Mouse (Mus musculus) Patski (cell line): Measurements from ENCODE around the gene Tmem182. TPM values are rescaled to one million over a fixed set of nuclear protein-coding genes. Genes with fewer than 3 reads are reported as not detected.
A peak's percentile ranks its signal among the peaks of the same experiment; 100 is the strongest.

Experiments used
- ATAC-seq: fragments of 100-300 bp; one replicate; pipeline ENCODE4 v1.8.0; 2021
- CTCF ChIA-PET: fragments of 350-600 bp; sonication (Branson Sonifier 250); formaldehyde crosslinking; loops from one replicate; lab custom pipeline; 2022; ENCODE audit warnings: inconsistent platforms; lab: Charles Lee
- POLR2A ChIA-PET: fragments of 350-600 bp; sonication (Branson Sonifier 250); formaldehyde crosslinking; loops from one replicate; lab custom pipeline; 2022; ENCODE audit warnings: antibody characterized with exemption, inconsistent platforms; lab: Charles Lee
- DNase-seq: peaks from one replicate; pipeline ENCODE4 v3.0.0-alpha.2; 2011; ENCODE audit warnings: low read depth, low spot score
- H3K27me3 ChIP-seq: fragments of 371-371 bp; one replicate; pipeline ENCODE4 v1.5.1; 2021
- CTCF ChIP-seq: fragments of 100-300 bp; IDR thresholded peaks from one replicate; pipeline ENCODE4 v1.5.1; 2021
- in situ Hi-C: fragments of 300-500 bp; cut with MboI; formaldehyde crosslinking; loops from 3 replicates; pipeline ENCODE4 v1.11.1; 2018; ENCODE audit warnings: low pct_unique_long_range_greater_than_20kb, mixed read lengths
- polyA plus RNA-seq: library from polyadenylated mRNA; unstranded; gene quantifications from one replicate; pipeline ENCODE4 v1.2.3, GENCODE M21; 2021

The Tmem182 gene
- polyA plus RNA-seq, 1 experiment from 2014 or later, result not detected

DNA sequence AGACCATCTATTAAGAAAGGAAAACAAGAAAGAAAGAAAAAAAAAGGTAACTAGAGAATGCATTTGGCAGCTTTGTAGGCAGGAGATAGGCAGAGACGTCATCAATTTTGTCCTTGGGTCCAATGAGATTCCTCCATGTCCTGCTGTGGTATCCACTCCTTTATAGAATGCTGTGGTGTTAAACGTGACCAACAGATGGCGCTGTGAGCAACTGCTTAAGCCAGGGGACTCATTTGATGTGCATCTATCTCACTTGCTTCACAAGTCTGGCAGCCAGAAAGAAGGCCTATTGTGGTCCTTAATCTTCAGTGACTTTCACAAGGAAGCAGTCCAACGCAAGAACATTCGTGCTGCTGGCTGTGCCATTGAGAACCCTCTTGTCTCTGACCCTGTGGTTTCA lies 8.1 kb upstream of the Tmem182 start:
- POLR2A ChIA-PET, result no interaction called here

DNA sequence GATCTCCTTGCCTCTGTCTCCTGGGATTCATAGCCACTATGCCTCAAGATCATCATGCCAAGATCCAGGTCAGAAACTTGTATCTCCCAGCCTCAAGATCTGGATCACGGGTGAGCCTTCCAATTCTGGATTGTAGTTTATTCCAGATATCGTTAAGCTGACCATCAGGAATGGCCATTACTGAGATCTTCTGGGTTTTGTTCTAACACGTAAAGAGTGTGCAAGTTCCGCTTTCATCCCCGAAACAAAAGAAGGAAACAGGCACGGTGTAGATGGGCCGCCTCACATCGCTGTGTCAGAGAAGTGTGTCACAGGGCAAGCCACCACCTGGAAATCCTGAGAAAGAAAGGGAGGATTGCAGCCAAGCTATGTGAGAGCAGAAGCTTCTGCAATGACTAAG lies 6.3 kb upstream of the Tmem182 start:
- ATAC-seq, result no peak
- POLR2A ChIA-PET, result no interaction called here
- CTCF ChIA-PET, result no interaction called here
- in situ Hi-C loops, result loop anchor here (5.0 kb wide), 1 partner anchor 43 kb away; no protein-coding TSS in a partner anchor
- peaks cover 5% of the 10 kb centered on the region for H3K27me3 ChIP-seq
- no peak for TF ChIP-seq CTCF
- DNase-seq, result no peak

More for the DNA sequence above, 8.1 kb upstream of the Tmem182 start:
- ATAC-seq, result peak; percentile 76
- peaks cover 5% of the 10 kb centered on the region for H3K27me3 ChIP-seq
- peak; percentile 88 for TF ChIP-seq CTCF
- in situ Hi-C loops, result loop anchor here (5.0 kb wide), 1 partner anchor 45 kb away; no protein-coding TSS in a partner anchor
- CTCF ChIA-PET, result interaction anchor here (0.7 to 0.9 kb wide), 2 partner anchors 9 to 16 kb away, joined by 3 read pairs; no protein-coding TSS in a partner anchor
- DNase-seq, result peak; percentile 20

DNA sequence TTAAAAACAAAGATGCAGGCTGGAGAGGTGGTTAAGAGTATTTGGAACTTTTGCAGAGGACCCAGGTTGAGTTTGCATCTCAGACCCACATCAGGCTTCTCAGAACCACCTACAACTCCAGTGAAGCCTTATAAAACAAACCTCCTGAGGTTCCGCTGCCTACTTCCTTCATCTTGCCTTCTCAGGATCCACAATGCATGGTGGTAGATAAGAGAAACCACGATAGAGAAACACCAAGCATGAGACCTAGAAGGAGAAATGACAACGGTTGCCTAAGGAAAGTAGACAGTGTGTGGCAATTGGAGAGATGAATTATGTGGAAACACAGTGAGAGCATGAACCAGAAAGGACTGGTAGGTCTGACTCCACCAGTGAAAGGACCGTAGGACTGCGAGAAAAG lies 4.5 kb upstream of the Tmem182 start:
- no peak for ATAC-seq
- in situ Hi-C loops, result no loop called here
- ChIA-PET POLR2A (no interaction called here), CTCF (interaction anchor here (1.2 kb wide), 1 partner anchor 43 kb away, joined by 3 read pairs; no protein-coding TSS in a partner anchor)
- no peak for TF ChIP-seq CTCF
- peaks cover 15% of the 10 kb centered on the region for H3K27me3 ChIP-seq
- DNase-seq, result no peak

DNA sequence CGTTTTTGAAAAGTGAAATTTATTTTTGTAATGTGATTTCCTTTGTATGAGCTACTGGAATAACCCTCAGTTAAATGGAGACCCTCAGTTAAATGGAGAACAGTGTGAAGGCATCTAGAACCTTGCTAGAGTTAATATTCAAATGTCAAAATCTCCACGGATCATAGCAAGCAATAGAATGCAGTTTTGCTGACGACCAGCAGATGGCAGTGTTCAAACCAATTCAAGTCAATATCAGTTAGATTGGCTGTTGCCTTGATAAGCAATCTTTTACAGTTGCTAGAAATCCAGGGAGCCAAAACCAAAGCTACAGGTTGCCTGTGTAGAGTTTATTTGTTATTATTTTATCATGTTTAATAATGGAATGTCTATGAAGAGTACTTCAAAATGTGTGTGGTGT lies 2.6 kb upstream of the Tmem182 start:
- ATAC-seq (no peak), DNase-seq (peak; percentile 0)
- H3K27me3 ChIP-seq, result peaks cover 29% of the 10 kb centered on the region
- in situ Hi-C loops, result no loop called here
- peak; percentile 69 for TF ChIP-seq CTCF
- POLR2A ChIA-PET, result no interaction called here
- CTCF ChIA-PET, result interaction anchor here (0.7 to 1.7 kb wide), 12 partner anchors 10 to 44 kb away, joined by 3 to 10 read pairs (median 4); no protein-coding TSS in a partner anchor

DNA sequence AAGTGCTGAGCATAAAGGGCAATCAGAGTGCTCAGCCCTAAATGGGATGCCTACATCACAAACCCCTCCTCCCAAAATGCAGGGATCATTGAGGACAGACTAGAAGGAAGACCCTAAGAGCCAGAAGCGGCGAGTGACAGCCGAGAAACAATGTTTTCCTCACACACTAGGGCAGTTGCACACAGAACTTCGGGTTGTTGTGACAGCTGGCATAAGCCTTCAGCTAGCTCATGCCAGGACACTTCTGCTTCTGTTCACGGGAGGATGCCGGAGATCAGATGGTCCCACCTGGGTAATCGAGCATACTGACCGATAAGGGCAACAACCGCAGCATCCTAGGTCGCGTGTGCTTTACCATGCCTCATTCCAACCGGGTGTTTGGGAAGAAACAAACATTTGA lies 1.3 kb upstream of the Tmem182 start:
- in situ Hi-C loops, result no loop called here
- ATAC-seq, result no peak
- no peak for DNase-seq
- POLR2A ChIA-PET, result no interaction called here
- no peak for TF ChIP-seq CTCF
- CTCF ChIA-PET, result no interaction called here
- H3K27me3 ChIP-seq, result peaks cover 33% of the 10 kb centered on the region

DNA sequence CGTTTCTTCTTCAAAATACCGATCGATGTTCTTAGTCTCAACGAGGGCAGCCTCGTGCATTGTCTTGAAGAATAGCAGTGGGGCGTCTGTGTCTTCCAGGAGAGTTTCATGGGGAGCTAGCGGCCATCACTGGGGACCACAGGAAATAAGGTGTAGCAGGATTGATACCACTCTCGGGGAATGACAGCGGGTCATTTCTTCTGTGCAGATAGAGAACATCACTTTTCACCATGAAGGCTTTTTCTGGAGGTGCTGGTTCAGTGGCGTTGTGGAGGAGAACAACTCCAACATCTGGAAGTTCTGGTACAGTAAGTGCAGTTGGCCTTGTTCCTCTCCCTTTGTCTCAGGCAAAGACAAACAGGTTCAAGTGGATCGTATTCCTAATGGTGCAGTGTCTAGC lies 490 bp downstream of the Tmem182 start:
- no peak for DNase-seq
- POLR2A ChIA-PET, result no interaction called here
- peaks cover 29% of the 10 kb centered on the region for H3K27me3 ChIP-seq
- ATAC-seq, result no peak
- CTCF ChIA-PET, result no interaction called here
- no peak for TF ChIP-seq CTCF
- in situ Hi-C loops, result no loop called here

DNA sequence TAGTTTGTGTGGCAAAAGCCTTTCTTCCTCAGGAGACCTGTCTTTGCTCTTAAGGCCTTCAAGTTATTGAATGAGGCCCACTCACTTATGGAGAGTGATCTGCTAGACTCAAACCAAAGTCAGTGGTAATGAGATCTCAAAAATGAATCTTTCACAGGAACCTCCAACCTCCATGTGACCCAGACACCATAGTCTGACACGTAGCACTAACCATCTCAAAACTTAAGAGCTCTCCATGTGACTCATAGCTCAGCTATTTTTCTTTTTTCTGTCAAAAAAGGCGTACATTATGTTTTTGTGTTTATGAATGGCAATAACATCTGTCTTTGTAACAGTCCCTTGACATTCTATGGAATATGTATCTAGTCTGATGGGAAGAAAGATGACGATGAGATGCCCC lies 3.2 kb downstream of the Tmem182 start:
- ChIA-PET POLR2A (no interaction called here), CTCF (interaction anchor here (1.4 kb wide), 1 partner anchor 17 kb away, joined by 4 read pairs; no protein-coding TSS in a partner anchor)
- TF ChIP-seq CTCF, result no peak
- in situ Hi-C loops, result no loop called here
- DNase-seq, result no peak
- peaks cover 32% of the 10 kb centered on the region for H3K27me3 ChIP-seq
- ATAC-seq, result no peak

DNA sequence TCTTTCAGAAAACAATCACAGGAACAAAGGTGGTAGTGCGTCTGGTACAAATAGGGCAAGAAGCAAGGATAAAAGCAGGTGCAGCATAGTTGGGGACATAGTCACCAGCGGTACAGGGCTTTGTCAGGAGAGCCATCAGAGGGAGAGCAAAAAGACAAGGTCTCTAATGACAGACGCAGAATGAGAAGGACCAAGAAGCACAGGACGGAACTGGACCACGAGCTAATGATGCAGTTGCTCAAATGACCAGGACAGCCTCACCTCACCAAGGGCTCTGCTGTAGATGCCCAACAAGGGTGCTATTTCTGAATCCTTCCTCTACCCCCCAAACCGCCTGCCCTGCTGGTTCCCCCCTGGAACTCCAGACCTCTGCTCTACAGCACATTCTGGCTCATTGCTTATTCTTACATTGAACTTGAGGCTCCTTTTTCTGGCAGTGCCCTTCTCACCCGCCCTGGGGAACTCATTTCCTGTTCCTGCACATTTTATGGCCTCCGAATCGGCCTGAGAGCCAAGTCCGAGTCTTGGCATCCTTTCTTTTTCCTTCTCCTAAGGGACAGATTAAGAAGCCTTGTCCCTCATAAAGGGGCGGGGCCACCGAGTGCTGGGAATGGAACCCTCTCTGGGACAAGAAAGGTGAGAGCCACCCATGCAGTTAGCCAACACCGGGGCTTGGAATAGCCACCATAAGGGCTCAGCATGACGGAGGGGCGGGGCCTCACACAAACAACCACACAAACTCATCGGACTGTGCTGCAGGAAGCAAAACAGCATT lies 9.9 kb downstream of the Tmem182 start:
- POLR2A ChIA-PET, result no interaction called here
- DNase-seq, result no peak
- H3K27me3 ChIP-seq, result peaks cover 7% of the 10 kb centered on the region
- in situ Hi-C loops, result no loop called here
- TF ChIP-seq CTCF, result no peak
- no peak for ATAC-seq
- CTCF ChIA-PET, result no interaction called here

DNA sequence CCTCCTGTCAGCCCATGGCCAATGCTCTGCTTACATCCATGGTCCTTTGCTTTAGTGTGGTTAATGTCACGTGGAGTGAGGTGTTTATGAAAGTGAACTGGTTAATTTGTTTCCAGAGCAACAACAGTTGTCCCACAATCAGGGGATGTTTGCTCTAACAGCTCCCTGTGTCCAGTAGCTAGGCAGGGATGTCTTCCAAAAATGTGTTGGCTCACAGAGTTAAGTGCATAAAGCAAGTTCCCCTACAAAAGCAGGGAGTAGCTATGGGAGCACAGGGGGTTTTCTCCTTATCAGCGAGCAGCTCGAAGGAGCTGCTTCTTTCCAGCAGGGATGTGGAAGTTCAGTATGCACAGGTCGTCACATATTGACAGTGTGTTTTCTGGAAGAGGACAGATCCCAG lies 19.1 kb downstream of the Tmem182 start:
- no peak for ATAC-seq

DNA sequence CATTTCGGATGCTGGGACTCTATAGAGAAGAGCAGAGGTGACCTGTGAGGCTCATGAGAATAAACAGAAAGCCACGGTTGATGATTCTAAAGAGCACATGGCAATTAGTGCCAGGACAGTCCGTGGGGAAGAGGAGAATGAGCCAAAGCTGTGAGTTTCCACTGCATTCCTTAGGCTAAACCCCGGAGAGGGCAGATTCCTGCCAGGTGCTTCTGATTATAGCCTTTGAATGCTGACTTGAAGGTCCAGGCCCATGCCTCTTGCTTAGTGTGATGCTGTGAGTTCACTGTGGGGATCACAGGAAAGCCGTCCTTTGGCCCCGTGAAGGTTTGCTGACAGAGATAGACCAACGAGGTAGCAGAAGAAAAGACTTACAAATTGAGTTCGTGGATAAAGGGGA lies 19.5 kb downstream of the Tmem182 start:
- no peak for DNase-seq
- H3K27me3 ChIP-seq, result peaks cover 4% of the 10 kb centered on the region
- POLR2A ChIA-PET, result no interaction called here
- no peak for TF ChIP-seq CTCF
- CTCF ChIA-PET, result no interaction called here
- in situ Hi-C loops, result no loop called here
- no peak for ATAC-seq

More for the DNA sequence above, 19.1 kb downstream of the Tmem182 start:
- TF ChIP-seq CTCF, result no peak
- CTCF ChIA-PET, result no interaction called here
- H3K27me3 ChIP-seq, result peaks cover 4% of the 10 kb centered on the region
- POLR2A ChIA-PET, result no interaction called here
- DNase-seq, result no peak
- in situ Hi-C loops, result no loop called here

DNA sequence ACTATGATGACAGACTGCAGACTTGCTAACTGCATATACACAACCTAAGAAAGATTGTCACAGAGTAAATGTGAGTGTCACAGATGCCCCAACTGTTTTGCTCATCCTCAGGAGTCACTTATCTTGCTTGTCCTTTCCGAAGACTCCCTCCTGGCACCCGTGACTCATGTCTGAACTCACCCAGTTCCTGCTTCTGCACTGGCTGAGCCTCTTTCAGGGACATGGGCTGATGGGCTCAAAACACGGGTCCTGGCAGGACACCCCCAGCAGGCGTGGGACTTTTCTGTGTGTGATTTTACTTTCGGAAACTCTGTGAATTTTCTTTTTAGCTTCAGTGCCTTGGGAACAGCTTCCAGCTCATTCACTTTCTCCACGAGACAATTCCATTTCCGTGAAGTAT lies 20.4 kb downstream of the Tmem182 start:
- ChIA-PET POLR2A (no interaction called here), CTCF (no interaction called here)
- DNase-seq, result no peak
- in situ Hi-C loops, result no loop called here
- ATAC-seq, result no peak
- H3K27me3 ChIP-seq, result peaks cover 4% of the 10 kb centered on the region
- no peak for TF ChIP-seq CTCF
